Mouse (Mus musculus) G1E (cell line): ENCODE measurements at regions not wholly inside any gene's neighbourhood (a gene's known extent, or its start where the extent isn't known, plus 50 kb on each side); places are given as distances from the start of the nearest gene placed in this dataset.

Source experiments
- CTCF ChIP-seq: IDR thresholded peaks from 2 replicates; pipeline ENCODE4 v1.5.1; 2012; ENCODE audit warnings: low read depth, low read length, inconsistent platforms, mixed read lengths
- POLR2AphosphoS5 ChIP-seq: IDR thresholded peaks from 2 replicates; pipeline ENCODE4 v1.6.1; 2012; ENCODE audit warnings: low read depth, low read length, inconsistent platforms; ENCODE audit not compliant: insufficient replicate concordance

GRCm38 (mm10) chr7:73670598-73670997 lies 69.5 kb upstream of the Fam174b start:
- TF ChIP-seq CTCF, result no peak
- no peak for TF ChIP-seq POLR2AphosphoS5
